Mouse (Mus musculus) spleen, embryonic (tissue): ENCODE results near the gene Arhgap6.

Experiments
- CTCF ChIA-PET: fragments of 350-600 bp; sonication (Branson Sonifier 250); formaldehyde crosslinking; loops from one replicate; lab custom pipeline; 2022; lab: Charles Lee

Arhgap6 gene

DNA sequence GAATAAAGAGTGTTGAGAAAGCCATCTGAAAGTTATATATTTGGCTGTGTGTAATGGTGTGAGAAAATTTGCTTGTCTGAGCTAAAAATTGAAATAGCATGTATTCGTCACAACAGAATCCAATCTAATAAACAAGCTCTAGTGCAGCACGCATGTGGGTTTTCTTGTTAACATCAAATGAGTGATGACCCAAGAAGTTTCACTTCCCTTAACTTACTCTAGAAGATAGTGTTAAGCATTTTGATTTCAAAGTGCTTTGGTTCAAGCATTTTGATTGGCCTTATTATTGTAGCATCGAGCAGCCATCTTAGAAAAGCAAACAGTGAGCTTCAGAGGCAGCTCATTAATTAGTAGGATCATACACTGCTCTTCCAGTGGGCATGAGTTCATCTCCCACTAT is 315.1 kb downstream of the Arhgap6 start:
- CTCF ChIA-PET: interaction anchor here (1.0 kb wide), 1 partner anchor 191 kb away, joined by 8 read pairs; no protein-coding TSS in a partner anchor

DNA sequence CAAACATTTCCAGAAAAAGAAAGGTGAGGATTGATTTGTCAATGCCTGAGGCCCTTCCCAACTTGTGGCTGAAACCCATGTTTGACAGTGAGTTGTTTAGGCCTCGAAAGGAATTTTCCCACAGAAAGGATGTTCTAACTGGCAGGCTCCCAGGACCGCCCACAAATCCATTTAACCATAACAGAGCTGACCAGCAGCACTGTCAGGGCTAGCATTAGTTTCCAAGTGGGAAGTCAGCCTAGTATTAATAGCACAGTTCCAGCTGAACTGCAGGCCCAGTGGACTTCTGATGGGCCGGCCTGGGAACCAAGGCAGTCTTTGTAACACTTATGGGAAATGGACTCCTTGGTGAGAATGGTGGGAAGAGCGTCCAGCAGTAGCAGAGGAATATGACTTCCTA is 317.8 kb downstream of the Arhgap6 start:
- CTCF ChIA-PET: no interaction called here

DNA sequence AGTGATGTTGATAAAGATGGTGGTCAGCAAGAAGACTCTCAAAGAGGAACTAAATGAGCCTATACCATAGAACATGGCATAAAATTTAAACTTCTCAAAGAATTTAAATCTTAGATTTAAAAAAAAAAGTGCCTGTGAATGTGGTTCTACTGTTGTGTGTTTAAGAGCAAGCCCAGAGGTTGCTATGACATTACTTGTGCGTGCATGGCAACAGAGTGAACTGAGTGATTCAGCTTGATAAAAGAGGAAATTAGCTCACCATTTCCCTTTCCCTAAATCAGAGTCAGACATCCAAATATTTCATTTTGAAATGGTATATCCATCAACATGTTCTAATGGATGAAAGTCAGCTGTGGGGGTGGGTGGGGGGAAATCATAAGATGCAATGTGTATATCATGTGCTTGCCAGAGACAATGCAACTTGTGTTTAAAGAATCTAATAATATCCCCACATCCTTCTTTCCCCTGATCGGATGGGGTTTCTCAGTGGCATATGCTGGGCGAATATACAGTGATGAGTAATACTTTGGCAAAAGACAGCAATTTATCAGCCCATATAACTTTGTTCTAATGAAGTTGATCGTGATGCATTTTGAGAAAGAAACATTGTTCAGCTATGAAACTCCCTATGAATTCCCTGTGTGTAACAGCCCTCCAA is 328.3 kb downstream of the Arhgap6 start:
- CTCF ChIA-PET: no interaction called here

DNA sequence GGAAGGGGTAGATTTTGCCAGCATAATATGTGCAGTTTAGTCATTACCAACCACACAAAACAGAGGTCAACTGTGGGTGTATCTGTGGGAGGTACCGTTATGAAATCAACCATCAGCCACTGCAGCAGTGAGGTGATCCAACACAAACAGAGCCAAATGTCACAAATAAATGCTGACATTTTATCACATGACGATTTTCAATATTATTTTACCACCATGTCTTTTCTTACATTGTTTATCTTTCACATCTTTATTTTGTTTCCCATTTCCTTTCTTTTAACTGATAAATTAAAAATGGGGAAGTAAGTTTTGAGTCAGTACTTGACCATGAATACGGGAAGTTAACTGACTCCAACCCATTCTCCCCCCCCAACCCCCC is 328.9 kb downstream of the Arhgap6 start:
- CTCF ChIA-PET: interaction anchor here (0.9 kb wide), 1 partner anchor 113 kb away, joined by 10 read pairs; no protein-coding TSS in a partner anchor

DNA sequence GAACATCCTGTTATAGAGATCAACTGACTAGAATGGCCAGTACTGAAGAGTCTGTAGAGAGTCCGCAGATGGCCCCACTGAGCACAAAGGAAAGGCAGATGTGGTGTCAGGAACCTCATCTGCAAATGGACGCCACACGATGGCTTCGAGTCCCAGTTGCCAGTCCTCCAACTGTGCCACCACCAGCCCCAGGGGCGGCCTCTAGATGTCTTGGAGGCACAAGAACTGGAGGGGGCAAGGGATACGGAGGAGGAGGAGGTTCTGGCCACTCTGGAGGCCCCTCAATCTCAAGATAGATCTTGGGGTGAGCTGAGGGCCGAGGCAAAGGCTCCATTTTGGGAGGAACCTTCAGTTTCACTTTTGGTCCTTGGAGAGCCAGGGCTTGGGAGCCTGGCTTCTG is 344.9 kb downstream of the Arhgap6 start:
- CTCF ChIA-PET: no interaction called here

DNA sequence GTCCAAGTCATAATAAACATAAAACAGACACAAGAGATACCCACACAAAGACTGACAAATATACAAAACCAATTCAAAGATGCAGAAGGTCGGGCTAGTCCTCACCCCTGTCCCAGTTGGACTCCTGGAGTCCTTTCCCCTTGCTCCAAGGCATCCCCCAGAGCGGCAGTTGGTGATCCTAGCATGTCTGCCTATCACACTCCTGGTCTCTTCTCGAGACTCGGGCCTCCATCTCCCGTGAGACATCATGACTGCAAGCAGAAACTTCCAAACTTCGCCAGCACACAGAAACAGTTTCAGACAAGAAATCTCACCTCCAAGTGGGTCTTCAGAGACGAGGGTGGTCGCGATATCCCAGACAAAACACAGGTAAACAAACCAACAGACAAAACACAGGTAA is 345.6 kb downstream of the Arhgap6 start:
- CTCF ChIA-PET: no interaction called here

DNA sequence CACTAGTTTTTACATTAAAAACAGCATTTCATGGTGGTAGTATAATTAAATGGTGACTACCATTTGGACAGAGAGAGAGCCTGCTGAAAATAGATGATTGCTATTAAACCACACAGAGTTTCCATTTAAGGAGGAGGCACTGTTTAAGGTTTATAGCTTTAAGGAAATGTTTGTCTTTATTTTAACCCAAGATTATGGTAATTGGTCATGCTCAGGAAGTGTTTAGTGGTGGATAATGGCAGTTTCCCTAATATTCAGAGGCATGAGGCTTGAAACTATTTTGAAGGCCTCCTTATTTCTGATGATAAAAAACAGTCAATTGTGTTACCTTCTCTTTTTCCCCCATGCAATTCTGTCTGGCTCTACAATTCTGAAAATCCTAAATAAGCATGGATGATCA is 358.9 kb downstream of the Arhgap6 start:
- CTCF ChIA-PET: no interaction called here

DNA sequence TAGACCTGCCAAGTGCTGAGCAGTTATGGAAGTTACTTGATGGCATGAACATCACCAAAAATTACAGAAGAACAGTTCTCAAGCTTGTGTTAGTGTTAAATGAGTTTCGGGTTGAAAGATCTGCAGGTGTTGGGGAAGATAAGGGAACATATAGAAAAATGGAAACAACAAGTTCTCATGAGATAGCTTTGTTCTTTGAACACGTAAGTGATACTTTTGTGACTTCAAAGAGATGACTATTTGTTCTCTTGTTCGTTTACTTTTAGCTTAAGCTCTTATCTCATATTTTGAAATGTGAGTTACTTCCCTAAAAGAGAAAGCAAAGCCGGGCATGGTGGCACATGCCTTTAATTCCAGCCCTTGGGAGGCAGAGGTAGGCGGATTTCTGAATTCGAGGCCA is 363.5 kb downstream of the Arhgap6 start:
- CTCF ChIA-PET: no interaction called here

DNA sequence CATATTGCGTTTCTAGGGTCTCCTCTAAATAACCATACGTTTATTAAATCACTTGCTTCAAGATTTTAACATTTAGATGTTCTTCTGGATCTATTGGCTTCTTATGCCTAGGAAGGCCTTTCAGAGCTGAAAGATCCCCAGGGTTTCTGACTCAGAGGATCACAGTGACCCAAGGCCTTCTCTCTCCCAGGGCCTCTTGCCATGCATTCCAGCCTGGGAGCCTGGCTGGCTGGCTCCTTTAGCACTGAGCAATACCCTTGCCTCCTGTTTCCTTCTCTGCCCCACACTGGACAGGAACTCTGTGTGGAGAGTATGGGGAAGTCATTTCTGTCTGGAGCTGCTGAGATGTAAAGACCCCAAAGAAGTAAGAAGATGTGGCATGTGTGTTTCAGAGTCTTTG is 376.1 kb downstream of the Arhgap6 start:
- CTCF ChIA-PET: no interaction called here

DNA sequence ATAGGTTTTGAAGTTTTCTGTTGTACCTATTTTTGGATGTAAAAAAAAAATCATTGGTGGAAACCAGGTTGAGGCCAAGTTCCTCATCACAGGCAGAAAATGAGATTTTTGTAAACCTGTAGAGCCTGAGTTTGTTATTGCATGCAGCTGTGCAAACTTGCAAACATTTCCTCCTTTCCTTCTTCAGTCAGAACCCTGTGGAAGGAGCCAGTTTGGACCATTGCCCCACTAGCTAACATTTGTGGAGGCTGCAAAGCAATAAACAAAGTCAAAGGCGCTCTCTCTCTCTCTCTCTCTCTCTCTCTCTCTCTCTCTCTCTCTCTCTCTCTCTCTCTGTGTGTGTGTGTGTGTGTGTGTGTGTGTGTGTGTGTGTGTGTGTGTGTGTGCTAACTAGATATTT is 378.9 kb downstream of the Arhgap6 start:
- CTCF ChIA-PET: no interaction called here

DNA sequence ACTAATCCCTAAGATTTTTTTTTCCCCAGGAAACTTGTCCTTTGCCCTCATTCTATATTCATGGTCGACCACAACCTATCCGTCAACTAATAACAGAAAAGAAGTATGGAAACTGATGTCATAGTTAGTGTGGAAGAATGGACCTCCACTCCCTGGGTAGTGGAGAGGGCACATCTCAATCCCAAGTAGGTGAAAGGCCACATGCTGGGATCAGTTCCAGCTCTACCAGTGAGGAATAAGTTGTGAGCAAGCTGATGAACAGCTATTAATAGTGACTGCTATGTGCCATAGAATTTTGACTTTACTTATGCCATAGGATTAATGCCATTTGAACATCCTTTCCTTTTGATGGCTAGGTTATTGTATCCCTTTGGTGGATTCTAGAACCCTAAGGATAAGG is 383.7 kb downstream of the Arhgap6 start:
- CTCF ChIA-PET: no interaction called here

DNA sequence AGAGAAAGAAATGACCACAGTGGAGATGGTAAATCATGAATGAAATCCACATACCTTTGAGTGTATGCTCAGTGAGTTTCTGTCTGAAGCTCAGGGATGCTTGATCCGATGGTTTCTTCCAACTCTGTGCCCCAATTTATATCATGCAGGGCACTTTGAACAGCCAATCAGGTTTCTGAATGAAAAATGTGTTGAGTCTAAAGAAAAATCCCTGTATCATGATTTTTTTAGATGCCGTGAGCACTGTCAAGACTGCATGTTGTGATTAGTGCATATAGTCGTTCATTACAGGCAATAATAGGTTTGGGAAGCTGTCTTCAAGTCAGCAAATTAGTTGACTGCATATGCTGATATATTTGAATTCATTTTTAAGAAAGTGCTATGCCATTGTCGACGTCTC is 392.2 kb downstream of the Arhgap6 start, which contains the start of gene Amelx:
Gene Amelx (minus strand): TSS at position 101 of the 400 bp plus-strand sequence.
- CTCF ChIA-PET: no interaction called here

DNA sequence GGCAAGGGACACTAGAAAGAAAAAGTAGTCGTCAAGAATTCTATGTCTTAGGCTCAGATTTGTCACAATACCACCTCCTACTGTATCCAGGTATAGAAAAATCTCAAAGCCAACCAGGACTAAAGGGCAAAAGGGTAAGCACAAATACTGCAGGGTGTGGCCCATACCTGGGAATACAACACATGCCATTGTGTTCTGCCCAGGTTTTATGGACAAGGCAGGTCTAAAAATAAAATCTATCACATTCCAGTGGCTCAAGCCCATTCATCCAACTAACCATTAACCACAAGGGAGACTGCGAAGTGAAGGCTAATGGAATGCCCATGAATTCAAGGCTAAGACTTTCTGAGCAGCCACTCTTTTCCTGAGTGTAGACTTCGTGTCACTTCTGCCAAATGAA is 415.1 kb downstream of the Arhgap6 start:
- CTCF ChIA-PET: no interaction called here

DNA sequence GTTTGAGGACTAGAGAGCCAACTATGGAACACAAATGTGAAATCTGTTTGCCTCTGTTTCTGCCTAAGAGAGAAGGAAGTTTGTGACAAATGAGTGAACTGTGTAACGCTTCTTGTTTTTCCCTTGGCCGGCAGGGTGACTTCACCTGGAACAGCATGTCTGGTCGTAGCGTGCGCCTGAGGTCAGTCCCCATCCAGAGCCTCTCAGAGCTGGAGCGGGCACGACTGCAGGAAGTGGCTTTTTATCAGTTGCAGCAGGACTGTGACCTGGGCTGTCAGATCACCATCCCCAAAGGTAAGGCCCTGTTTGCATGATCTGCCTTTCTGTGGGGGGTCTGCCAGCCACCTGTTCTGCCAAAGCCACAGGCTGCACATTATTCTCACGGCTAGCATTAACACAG is 425.2 kb downstream of the Arhgap6 start:
- CTCF ChIA-PET: no interaction called here

DNA sequence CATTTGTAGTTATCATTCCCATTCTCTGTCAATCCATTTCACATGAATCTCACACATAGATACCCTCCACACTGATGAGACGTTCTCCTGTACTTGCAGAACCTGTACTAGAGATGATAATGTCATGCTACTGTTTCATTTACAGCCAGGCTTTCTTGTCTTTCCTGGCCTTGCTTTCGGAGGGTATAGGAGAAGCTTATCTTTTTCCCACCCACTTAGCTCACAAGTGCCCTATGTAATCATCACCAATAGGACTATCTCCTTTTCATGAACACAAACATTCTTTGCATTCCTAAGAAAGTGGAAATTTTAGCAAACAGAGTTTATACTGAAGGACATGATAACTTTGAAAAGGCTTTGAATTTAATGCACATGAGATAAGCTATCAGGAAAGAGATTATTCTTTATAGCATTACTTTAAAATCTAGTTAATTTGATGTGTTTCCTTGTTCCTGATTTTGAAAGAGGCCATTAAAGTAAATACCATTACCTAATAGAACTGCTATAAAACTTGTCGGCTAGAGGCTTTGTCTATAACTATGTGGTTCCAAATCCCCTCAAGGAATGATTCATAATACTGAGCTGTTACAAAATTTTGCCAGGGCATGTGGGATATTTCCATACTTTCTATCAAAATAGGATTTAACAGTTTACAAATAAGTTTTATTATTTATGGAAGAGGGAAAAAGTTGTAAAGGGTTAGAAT is 427.6 kb downstream of the Arhgap6 start:
- CTCF ChIA-PET: no interaction called here

DNA sequence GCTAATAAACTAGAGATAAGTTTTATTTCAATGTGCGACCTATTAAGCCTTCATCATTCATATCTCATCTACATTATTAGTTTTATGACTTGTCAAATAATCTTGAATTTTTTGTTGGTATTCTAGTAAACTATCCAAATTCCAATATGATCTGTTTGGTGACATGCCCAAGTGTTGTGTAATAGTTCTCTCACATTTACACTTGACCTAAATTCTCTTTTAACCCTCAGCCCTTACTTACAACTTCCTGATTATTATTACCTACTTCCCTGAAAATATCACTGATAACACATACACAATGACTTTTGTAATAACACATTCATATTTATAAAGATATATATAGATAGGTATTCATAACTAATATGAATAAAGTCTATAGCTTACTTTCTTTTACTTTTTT is 461.0 kb downstream of the Arhgap6 start:
- CTCF ChIA-PET: no interaction called here

DNA sequence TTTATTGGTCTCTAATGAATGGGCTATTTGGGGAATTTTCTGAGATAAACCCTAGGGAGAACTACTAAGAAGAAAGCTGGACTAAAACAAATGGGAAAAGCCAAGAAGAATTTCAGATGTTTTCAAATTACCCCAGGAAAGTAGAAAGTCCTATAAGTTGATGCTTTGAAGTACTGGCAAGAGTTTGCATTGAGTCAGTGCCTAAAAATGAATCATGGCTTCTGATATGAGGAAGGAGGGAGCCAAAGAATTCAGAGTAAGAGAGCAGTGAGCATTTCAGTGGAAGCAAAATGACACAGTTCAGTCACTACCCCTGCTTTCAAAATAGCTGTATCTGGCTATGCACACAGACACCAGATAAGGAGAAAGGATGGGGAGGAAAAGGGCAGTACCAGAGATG is 461.8 kb downstream of the Arhgap6 start:
- CTCF ChIA-PET: no interaction called here

DNA sequence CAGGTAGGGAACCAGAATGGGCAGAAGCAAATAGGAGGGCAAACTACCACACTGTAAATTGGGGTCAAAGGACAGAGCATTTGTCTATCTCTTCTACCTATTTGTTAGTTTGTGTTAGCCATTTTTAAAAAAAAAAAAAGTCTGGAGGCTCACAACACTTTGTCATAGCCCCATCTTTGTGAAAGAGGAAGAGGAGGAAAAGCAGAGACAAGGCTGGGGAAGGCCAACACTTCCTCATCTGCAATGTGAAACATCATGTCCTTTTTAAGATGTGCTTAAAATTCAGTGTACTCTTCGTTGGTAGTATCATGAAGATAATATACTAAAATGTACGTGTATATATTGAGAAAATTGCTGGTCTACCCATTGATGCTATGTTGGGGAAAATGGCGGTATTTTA is 466.1 kb downstream of the Arhgap6 start:
- CTCF ChIA-PET: no interaction called here

DNA sequence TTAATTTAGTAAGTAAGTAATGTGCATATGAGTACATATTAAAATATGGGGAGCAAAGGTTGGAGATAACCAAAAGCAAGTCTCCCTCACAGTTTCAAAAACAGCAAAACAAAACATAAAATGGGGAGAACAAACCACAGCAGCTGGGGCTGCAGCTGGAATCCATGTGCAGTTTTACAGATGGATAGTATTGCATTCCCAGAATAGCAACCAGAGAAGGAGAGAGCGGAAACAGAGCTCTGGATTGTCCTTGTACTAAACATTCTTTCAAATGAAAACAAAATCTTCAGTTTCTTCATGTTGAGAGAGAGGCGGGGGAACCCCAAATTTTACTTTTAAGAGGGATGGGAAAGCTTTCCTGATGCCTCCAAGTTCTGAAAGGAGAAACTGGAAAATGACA is 467.3 kb downstream of the Arhgap6 start:
- CTCF ChIA-PET: no interaction called here

DNA sequence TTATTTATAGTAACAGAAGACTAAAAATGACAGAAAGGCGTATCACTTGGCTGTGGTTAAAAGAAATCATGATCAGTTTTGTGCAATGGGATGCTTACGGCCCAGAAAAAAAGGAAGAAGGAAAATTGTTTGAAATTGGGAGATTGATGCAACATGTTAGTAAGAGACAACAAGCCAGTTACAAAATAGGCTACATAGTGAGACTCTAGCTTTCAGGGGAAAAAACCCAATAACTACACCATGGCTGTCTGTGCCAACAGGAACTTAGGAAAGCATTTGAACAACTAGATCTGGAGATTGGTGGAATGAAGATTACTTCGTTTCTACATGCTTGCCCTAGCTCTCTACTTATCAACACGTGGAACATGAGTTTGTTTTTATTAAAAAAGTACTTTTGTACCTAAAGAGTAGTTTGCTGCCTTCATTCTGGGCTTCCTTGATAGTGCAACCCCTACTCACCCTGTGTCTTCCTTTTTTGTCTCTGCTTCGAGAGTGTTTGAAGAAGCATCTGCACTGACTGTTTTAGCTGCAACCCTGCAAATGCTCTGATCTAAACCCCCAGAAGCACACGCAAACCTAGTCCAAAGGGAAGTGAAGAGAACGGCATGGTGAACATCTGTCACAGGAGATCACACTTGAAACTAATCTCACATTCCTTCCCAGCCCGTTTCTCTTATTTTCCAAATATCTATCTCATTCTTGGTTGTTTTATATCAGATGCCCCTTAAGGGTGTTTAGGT is 468.7 kb downstream of the Arhgap6 start:
- CTCF ChIA-PET: no interaction called here

DNA sequence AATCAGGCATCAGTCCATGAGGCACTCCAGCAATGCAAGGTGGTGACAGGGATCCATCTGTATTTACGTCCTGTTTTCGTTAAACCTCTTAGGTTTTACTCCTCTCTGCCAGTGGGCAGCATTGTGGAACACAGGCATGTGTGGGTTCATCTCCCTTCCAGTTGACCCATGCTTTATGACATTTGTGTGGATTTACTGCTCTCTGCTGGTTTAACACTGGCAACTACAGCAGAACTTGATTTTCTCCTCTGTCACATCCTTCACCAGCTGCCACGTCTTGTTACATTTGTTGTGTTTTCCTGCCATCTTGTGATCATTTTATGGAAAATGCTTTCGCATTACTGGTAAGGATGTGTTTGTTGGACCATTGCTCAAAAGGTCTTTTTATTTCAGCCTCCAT is 504.7 kb downstream of the Arhgap6 start:
- CTCF ChIA-PET: no interaction called here

DNA sequence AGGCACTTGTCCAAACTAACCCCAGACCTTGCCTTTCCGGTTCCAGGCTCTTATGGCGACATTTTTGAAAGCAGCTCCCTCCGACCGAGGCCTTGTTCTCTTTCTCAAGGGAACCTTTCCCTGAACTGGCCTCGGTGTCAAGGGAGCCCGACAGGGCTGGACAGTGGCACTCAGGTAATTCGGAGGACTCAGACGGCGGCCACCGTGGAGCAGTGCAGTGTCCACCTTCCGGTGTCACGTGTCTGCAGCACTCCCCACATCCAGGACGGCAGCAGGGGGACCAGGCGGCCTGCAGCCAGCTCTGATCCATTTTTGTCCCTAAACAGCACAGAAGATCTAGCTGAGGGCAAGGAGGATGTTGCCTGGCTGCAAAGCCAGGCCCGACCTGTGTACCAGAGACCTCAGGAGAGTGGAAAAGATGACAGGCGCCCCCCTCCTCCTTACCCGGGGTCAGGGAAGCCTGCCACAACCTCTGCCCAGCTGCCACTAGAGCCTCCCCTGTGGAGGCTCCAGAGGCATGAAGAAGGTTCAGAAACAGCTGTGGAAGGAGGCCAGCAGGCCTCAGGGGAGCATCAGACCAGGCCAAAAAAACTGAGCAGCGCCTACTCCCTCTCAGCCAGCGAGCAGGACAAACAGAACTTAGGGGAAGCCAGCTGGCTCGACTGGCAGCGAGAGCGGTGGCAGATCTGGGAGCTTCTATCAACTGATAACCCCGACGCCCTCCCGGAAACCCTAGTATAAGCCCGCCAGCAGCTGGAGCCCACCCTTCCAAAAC is 507.6 kb downstream of the Arhgap6 start:
- CTCF ChIA-PET: interaction anchor here (0.9 kb wide), 1 partner anchor 32 kb away, joined by 3 read pairs; no protein-coding TSS in a partner anchor
